Mouse (Mus musculus): ENCODE results near the gene Pla2g5. TPM values are rescaled to one million over a fixed set of nuclear protein-coding genes. Genes with fewer than 3 reads are reported as not detected.
"Not testable (repeated sequence)": the region's sequence is repeated elsewhere in the genome, so short reads cannot be mapped to it uniquely, and the experiment has no call there.

Gene Pla2g5
- polyA plus RNA-seq (2012): not detected in 2 replicates

DNA sequence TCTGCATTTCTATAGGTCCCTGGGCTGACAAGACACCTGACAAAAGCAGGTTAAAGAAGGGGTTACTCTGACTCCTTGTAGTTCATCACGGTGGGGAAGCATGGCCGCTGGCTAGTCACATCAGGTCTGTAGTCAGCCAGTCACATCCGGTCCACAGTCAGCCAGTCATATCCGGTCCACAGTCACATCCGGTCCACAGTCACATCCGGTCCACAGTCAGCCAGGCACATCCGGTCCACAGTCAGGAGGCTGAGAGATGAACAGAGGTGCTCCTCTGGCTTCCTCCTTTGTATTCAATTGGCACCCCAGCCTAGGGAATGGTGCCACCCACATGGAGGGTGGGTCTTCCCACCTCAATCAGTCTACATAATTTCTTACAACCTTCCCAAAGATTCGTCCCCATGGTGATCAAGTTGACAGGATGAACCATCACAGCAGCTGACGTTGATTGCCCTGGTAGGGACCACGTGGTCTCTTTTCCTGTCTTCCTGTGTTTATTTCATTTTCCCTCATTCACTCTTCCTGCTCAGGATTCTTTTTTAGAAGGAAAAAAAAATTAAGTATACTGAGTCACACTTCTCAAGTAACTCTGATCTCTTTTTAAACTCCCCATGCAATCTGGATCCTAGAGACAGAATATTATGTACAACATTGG, at the start of gene Pla2g5:
Gene Pla2g5, minus strand, starts transcription at position 139 of the 655 bp plus-strand sequence.
- Histone ChIP-seq H3K9me3 (ENCODE audit: control insufficient read depth, low read length) (no peaks in the 10 kb centered on the region), H3K36me3 (ENCODE audit: control insufficient read depth) (no peaks in the 10 kb centered on the region), H3K27me3 (ENCODE audit: control insufficient read depth) (peaks cover 3% of the 10 kb centered on the region), H3K4me1 (ENCODE audit: control insufficient read depth) (no peaks in the 10 kb centered on the region; the same call in 1 of the 2 replicates), H3K4me3 (replicated peaks) (no peak within 1 kb of the TSS)
- TF ChIP-seq GATA1 (IDR thresholded peaks at IDR 0.05; ENCODE audit: low read length): no peak
- no peak for TF ChIP-seq TAL1 (IDR thresholded peaks at IDR 0.05; ENCODE audit: low read length)

DNA sequence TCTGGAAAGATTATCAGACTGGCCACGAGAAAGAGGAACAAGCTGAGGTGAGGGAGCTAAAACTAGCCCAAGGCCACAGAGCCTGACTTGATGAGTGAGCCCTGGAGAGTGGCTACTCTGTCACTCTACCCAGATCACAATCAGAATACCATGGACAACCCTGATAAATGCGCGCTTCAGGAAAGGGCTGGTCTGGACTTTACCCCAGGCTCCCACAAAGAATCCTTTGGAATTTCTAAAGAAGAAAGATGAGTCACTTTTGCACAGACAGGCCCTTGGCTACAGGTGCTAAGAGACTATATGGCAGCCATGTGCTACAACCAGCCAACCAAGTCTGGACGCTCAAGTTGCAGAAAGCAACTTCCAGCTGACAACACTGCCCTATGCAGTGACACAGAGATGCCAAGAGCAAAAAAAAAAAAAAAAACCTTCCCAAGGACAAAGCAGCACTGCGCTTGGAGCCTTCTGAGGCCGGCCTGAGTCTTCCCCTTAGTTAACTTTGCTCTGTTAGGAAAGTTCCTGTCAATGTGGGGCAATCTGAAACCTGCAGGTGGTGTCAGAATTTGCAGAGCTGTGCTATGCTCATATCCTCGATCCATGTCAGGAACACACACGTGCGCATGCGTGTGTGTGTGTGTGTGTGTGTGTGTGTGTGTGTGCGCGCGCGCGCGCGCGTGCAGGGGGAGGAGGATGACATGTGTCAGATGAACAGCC, 42.5 kb upstream of the Pla2g5 start:
- no peak for TF ChIP-seq TAL1 (IDR thresholded peaks at IDR 0.05; ENCODE audit: low read length)
- no peak for TF ChIP-seq GATA1 (IDR thresholded peaks at IDR 0.05; ENCODE audit: low read length)
- Histone ChIP-seq H3K36me3 (ENCODE audit: control insufficient read depth) (peaks cover 36% of the 10 kb centered on the region), H3K27me3 (ENCODE audit: control insufficient read depth) (no peaks in the 10 kb centered on the region)

DNA sequence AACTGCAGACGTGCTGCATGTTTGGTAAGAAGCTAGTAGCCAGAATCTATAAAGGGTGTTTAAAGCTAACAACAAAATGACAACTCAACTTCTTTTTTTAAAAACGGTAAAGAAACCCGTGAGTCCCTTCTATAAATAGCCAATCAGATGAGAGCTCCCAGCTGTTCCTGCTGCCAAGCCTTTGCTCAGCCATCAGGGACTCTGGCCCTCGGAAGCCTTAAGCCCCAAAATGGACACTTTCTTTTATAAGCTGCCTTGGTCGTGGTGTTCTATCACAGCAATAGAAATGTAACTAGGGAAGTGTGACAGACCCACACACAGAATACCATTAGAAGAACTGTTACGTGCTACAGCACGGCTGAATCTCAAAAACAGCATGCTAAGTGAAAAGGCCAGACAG, 36.1 kb upstream of the Pla2g5 start:
- Histone ChIP-seq H3K27me3 (ENCODE audit: control insufficient read depth) (no peaks in the 10 kb centered on the region), H3K4me3 (replicated peaks) (no peak overlapping the region), H3K9me3 (ENCODE audit: control insufficient read depth, low read length) (no peaks in the 10 kb centered on the region), H3K4me1 (ENCODE audit: control insufficient read depth) (no peaks in the 10 kb centered on the region), H3K36me3 (ENCODE audit: control insufficient read depth) (peaks cover 40% of the 10 kb centered on the region)
- no peak for TF ChIP-seq GATA1 (IDR thresholded peaks at IDR 0.05; ENCODE audit: low read length)
- no peak for TF ChIP-seq TAL1 (IDR thresholded peaks at IDR 0.05; ENCODE audit: low read length)

More for the DNA sequence above, 42.5 kb upstream of the Pla2g5 start:
- H3K4me3 ChIP-seq (replicated peaks): no peak overlapping the region
- no peaks in the 10 kb centered on the region for H3K9me3 ChIP-seq (ENCODE audit: control insufficient read depth, low read length)
- peaks cover 8% of the 10 kb centered on the region for H3K4me1 ChIP-seq (ENCODE audit: control insufficient read depth)

DNA sequence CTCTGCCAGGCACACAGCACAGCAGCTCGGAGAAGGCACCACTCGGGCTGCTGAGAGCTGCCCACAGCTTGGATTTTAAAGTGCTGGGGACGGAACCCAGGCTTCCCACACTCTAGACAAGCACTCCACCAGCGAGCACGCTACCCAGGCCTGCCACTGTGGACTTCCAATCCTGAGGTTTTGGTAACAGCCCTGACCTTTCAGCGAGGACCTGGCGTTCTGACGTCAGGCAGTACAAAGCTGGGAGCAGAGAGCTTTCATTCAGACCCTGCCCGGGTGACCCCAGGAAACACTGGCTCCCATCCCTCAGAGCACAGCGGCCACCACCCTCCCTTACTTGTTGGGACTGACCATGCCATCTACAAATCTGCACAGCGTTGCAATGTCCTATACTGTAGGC, 30.5 kb upstream of the Pla2g5 start:
- H3K4me1 ChIP-seq (ENCODE audit: control insufficient read depth); H3K9me3 ChIP-seq (ENCODE audit: control insufficient read depth, low read length); H3K27me3 ChIP-seq (ENCODE audit: control insufficient read depth); H3K4me3 ChIP-seq (replicated peaks): not testable (repeated sequence)
- peaks cover 21% of the 10 kb centered on the region for H3K36me3 ChIP-seq (ENCODE audit: control insufficient read depth)

DNA sequence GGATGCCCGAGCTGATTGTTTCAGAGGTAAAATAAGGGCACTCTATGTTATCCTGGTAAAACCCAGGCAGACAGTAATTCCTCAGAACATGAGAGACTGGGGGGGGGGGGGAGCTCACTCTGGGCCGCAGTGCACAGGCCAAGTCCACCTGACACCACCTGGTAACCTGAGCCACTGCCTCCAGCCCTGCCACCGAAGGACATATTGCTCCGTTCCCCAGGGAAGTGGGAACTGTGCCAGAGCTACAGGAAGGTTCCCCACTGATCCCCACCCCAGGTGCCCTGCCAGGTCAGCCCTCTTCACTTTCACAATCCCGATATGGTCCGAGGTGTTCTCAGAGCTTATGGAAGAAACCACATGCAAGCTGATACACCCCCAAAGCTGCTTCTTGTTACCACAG, 29.4 kb upstream of the Pla2g5 start:
- peaks cover 15% of the 10 kb centered on the region for H3K36me3 ChIP-seq (ENCODE audit: control insufficient read depth)
- no peaks in the 10 kb centered on the region for H3K4me1 ChIP-seq (ENCODE audit: control insufficient read depth)
- TF ChIP-seq GATA1 (IDR thresholded peaks at IDR 0.05; ENCODE audit: low read length) (no peak), TAL1 (IDR thresholded peaks at IDR 0.05; ENCODE audit: low read length) (no peak)
- H3K9me3 ChIP-seq (ENCODE audit: control insufficient read depth, low read length): no peaks in the 10 kb centered on the region
- H3K4me3 ChIP-seq (replicated peaks): no peak overlapping the region
- no peaks in the 10 kb centered on the region for H3K27me3 ChIP-seq (ENCODE audit: control insufficient read depth)

DNA sequence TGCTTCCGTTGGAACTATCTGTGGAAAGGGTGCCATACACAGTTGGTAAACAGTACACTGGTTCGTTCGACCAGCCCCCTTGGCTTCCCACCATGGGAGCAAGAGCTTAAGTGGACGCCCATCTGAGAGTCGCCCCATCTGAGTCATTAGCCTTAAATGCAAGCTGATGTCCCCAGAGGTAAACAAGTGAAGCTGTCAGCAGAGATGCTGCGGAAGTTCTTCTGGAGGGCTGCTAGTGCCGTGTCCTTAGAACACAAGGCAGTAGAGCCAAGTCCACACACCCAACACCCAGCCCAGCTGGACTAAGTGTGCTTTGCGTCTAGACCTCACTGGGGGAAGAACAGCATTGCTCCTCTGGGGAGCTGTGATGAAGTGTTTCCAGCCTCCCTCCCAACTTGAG, 26.4 kb upstream of the Pla2g5 start:
- Histone ChIP-seq H3K4me3 (replicated peaks) (no peak overlapping the region), H3K27me3 (ENCODE audit: control insufficient read depth) (no peaks in the 10 kb centered on the region), H3K9me3 (ENCODE audit: control insufficient read depth, low read length) (no peaks in the 10 kb centered on the region), H3K4me1 (ENCODE audit: control insufficient read depth) (no peaks in the 10 kb centered on the region), H3K36me3 (ENCODE audit: control insufficient read depth) (no peaks in the 10 kb centered on the region; the same call in none of the 2 replicates)
- TF ChIP-seq GATA1 (IDR thresholded peaks at IDR 0.05; ENCODE audit: low read length) (no peak), TAL1 (IDR thresholded peaks at IDR 0.05; ENCODE audit: low read length) (no peak)

DNA sequence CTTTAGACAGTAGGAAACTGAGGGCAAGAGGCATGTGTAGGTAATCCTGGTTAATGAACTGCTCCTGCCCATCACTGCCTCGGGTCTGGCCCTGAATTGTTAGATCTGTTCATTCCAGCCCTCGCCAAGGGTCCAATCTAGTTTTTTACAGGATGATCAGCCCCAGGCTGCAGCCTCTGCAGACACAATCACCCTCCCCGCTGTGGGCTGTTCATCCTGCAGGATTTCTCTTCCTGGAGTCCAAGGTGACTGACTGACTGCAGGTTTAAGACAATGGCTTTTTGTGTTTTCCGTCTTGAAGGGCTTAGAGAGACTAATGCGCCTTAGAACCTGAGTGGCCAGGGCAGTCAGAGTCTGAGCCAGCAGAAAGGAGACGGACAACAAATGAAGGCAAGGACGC, 25.9 kb upstream of the Pla2g5 start:
- TF ChIP-seq GATA1 (IDR thresholded peaks at IDR 0.05; ENCODE audit: low read length) (no peak), TAL1 (IDR thresholded peaks at IDR 0.05; ENCODE audit: low read length) (no peak)
- Histone ChIP-seq H3K4me3 (replicated peaks) (no peak overlapping the region), H3K4me1 (ENCODE audit: control insufficient read depth) (no peaks in the 10 kb centered on the region), H3K9me3 (ENCODE audit: control insufficient read depth, low read length) (no peaks in the 10 kb centered on the region), H3K27me3 (ENCODE audit: control insufficient read depth) (no peaks in the 10 kb centered on the region), H3K36me3 (ENCODE audit: control insufficient read depth) (no peaks in the 10 kb centered on the region; the same call in 1 of the 2 replicates)

DNA sequence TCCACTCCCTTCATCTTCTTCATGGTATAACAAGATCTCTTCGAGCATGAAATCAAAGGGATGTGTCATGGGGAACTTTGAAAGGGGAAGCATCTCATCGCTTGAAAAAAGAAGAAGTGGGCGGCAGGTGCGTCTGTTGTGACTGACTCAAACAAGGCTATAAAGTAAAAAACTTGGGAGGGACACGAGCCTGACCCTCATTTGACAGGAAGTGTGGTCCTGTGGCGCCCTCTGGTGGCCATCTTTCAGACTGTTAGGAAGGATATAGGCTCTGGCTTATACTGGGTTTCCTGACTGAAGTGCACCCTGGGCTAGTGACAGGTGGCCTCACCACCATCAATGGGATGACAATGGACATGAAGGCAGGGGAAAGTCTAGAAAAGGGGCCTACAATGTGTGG, 21.0 kb upstream of the Pla2g5 start:
- TF ChIP-seq GATA1 (IDR thresholded peaks at IDR 0.05; ENCODE audit: low read length) (no peak), TAL1 (IDR thresholded peaks at IDR 0.05; ENCODE audit: low read length) (no peak)
- Histone ChIP-seq H3K36me3 (ENCODE audit: control insufficient read depth) (no peaks in the 10 kb centered on the region), H3K4me1 (ENCODE audit: control insufficient read depth) (no peaks in the 10 kb centered on the region), H3K27me3 (ENCODE audit: control insufficient read depth) (no peaks in the 10 kb centered on the region; the same call in 1 of the 2 replicates), H3K9me3 (ENCODE audit: control insufficient read depth, low read length) (no peaks in the 10 kb centered on the region), H3K4me3 (replicated peaks) (no peak overlapping the region)

DNA sequence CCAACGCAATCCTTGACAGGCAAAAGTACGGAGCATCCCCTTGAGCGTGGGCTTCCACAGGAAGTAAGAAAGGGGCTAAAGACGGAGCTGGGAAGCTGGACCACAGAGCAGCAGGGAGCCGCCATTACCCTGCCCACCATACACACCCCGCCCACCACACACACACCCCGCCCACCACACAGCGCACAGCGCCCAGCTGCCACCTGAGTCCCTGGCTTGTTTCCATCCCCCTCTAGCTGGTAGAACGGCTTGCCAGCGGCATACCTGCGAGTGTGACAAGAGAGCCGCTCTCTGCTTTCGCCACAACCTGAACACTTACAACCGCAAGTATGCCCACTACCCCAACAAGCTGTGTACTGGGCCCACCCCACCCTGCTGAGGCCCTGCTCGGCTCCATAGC, 18.9 kb upstream of the Pla2g5 start:
- Histone ChIP-seq H3K27me3 (ENCODE audit: control insufficient read depth) (no peaks in the 10 kb centered on the region; the same call in 1 of the 2 replicates), H3K4me1 (ENCODE audit: control insufficient read depth) (no peaks in the 10 kb centered on the region)

More for the DNA sequence above, 18.9 kb upstream of the Pla2g5 start:
- no peak overlapping the region for H3K4me3 ChIP-seq (replicated peaks)
- no peaks in the 10 kb centered on the region for H3K36me3 ChIP-seq (ENCODE audit: control insufficient read depth)
- no peaks in the 10 kb centered on the region for H3K9me3 ChIP-seq (ENCODE audit: control insufficient read depth, low read length)
- TF ChIP-seq GATA1 (IDR thresholded peaks at IDR 0.05; ENCODE audit: low read length) (no peak), TAL1 (IDR thresholded peaks at IDR 0.05; ENCODE audit: low read length) (no peak)
